Mouse (Mus musculus) intestine, postnatal 0 days (tissue): ENCODE data around the gene Lrrtm3. TPM values are rescaled to one million over a fixed set of nuclear protein-coding genes. Genes with fewer than 3 reads are reported as not detected.

Source experiments
- ATAC-seq: fragments of 200-750 bp; cut with Nextera tagmentation; 2 replicates; pipeline ENCODE4 v1.8.0; 2017; ENCODE audit warnings: mild to moderate bottlenecking, moderate TSS enrichment, moderate library complexity
- H3K27ac ChIP-seq: fragments of 300-500 bp; sonication (generic); 2 replicates; pipeline ENCODE4 v1.5.1; 2014; ENCODE audit warnings: mild to moderate bottlenecking, low read depth, low read length, moderate library complexity
- H3K27me3 ChIP-seq: fragments of 300-500 bp; sonication (generic); replicated peaks from 2 replicates; pipeline ENCODE4 v1.6.1; 2014; ENCODE audit warnings: low read length, mixed read lengths; ENCODE audit not compliant: control insufficient read depth, insufficient read depth
- H3K36me3 ChIP-seq: fragments of 300-500 bp; sonication (generic); 2 replicates; pipeline ENCODE4 v1.6.1; 2014; ENCODE audit warnings: mild to moderate bottlenecking, moderate library complexity; ENCODE audit not compliant: control insufficient read depth, insufficient read depth
- H3K4me1 ChIP-seq: fragments of 300-500 bp; sonication (generic); replicated peaks from 2 replicates; pipeline ENCODE4 v1.6.1; 2014; ENCODE audit warnings: antibody characterized with exemption, low read length, mixed read lengths; ENCODE audit not compliant: control insufficient read depth, insufficient read depth
- H3K4me2 ChIP-seq: fragments of 300-500 bp; sonication (generic); replicated peaks from 2 replicates; pipeline ENCODE4 v1.6.1; 2014; ENCODE audit warnings: low read depth, mild to moderate bottlenecking, moderate library complexity
- H3K4me3 ChIP-seq: fragments of 300-500 bp; sonication (generic); 2 replicates; pipeline ENCODE4 v1.5.1; 2014; ENCODE audit warnings: low read depth, low read length
- H3K9ac ChIP-seq: fragments of 300-500 bp; sonication (generic); 2 replicates; pipeline ENCODE4 v1.6.1; 2014; ENCODE audit warnings: mild to moderate bottlenecking, low read depth, low read length
- H3K9me3 ChIP-seq: fragments of 300-500 bp; sonication (generic); 2 replicates; pipeline ENCODE4 v1.6.1; 2016; ENCODE audit warnings: mixed run types; ENCODE audit not compliant: control insufficient read depth
- CTCF ChIP-seq: sonication (generic); IDR thresholded peaks from 2 replicates; pipeline ENCODE4 v1.5.1; 2016; ENCODE audit warnings: low read depth, mild to moderate bottlenecking, control low read depth, antibody characterized with exemption, moderate library complexity
- WGBS: fragments of 180-500 bp; shearing (Covaris S2); extraction: QIAGEN DNeasy Blood & Tissue Kit; methylation state at CpG from one replicate; pipeline ENCODE4 v1.1.7; 2014; 5-methylcytosine and 5-hydroxymethylcytosine counted together
- polyA plus RNA-seq: library from polyadenylated mRNA; unstranded; fragments of >200 nt; fragmentation: Nextera tagmentation; extraction: Ambion mirVana; gene quantifications from 2 replicates; pipeline ENCODE4 v1.2.1, GENCODE M21; 2015

Gene Lrrtm3
- polyA plus RNA-seq, 1 experiment from 2014 or later: 1.6 TPM

DNA sequence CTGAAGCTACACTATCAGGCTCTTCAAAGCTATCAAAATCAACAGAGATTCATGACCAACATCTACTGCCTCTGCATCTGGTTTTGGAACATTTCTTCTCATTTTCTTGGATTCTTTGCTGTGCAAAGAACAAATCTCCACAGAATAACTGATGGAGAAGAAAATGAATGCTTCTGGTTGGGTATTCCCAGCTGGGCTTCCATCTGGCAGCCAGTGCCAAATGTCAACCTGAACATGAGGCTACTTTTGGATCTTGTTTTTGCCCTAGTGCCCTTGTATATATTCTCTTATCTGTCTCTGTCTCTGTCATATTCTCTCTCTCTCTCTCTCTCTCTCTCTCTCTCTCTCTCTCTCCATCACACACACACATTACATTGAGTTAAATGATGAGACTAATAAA is 59.2 kb downstream of the Lrrtm3 start:
- no peaks in the 10 kb centered on the region for H3K4me1 ChIP-seq
- H3K9me3 ChIP-seq: no peaks in the 10 kb centered on the region
- no peak overlapping the region for H3K4me3 ChIP-seq
- no peak overlapping the region for H3K27ac ChIP-seq
- H3K27me3 ChIP-seq: no peaks in the 10 kb centered on the region
- H3K36me3 ChIP-seq: no peaks in the 10 kb centered on the region
- H3K4me2 ChIP-seq: no peak overlapping the region
- no peak for ATAC-seq
- no peak overlapping the region for H3K9ac ChIP-seq
- TF ChIP-seq CTCF: no peak

- H3K9ac ChIP-seq: no peak overlapping the region
- TF ChIP-seq CTCF: no peak
- no peaks in the 10 kb centered on the region for H3K36me3 ChIP-seq
- no peak overlapping the region for H3K4me2 ChIP-seq
- H3K4me3 ChIP-seq: no peak overlapping the region
- H3K27me3 ChIP-seq: no peaks in the 10 kb centered on the region
- no peaks in the 10 kb centered on the region for H3K4me1 ChIP-seq
- WGBS: 81% methylated on average over 6 of the region's 6 CpGs
- H3K27ac ChIP-seq: no peak overlapping the region
- H3K9me3 ChIP-seq: no peaks in the 10 kb centered on the region
- ATAC-seq: no peak
Measured at GRCm38 (mm10) chr10:64023340-64023739, 66.7 kb downstream of the Lrrtm3 start.

DNA sequence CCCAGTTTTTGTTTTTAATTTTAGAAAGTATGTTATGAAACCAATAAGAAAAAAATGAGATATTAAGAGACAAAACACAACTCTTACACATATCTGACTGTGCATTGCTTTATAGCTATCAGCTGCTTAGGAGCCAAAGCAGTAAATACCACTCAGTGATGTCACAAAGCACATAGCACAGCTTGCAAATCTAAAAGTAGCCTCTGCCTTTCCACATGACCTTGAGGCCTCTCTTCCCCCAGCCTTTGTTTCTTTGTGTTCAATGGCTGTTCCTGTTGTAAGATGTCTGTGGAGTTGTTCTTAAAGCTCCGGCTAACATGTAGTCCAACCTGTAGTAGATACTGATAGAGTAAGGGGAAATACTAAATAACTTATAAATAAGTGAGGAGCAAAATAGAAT is 69.7 kb downstream of the Lrrtm3 start:
- 90% methylated on average over 1 of the region's 1 CpGs for WGBS
- no peak overlapping the region for H3K9ac ChIP-seq
- ATAC-seq: no peak
- H3K27me3 ChIP-seq: no peaks in the 10 kb centered on the region
- no peaks in the 10 kb centered on the region for H3K36me3 ChIP-seq
- H3K27ac ChIP-seq: no peak overlapping the region
- TF ChIP-seq CTCF: no peak
- H3K4me2 ChIP-seq: no peak overlapping the region
- H3K4me3 ChIP-seq: no peak overlapping the region
- H3K9me3 ChIP-seq: no peaks in the 10 kb centered on the region
- no peaks in the 10 kb centered on the region for H3K4me1 ChIP-seq

- no peak overlapping the region for H3K27ac ChIP-seq
- 79% methylated on average over 9 of the region's 9 CpGs for WGBS
- H3K4me1 ChIP-seq: no peaks in the 10 kb centered on the region
- H3K9ac ChIP-seq: no peak overlapping the region
- H3K36me3 ChIP-seq: no peaks in the 10 kb centered on the region
- no peak overlapping the region for H3K4me2 ChIP-seq
- no peak for TF ChIP-seq CTCF
- no peaks in the 10 kb centered on the region for H3K9me3 ChIP-seq
- H3K4me3 ChIP-seq: no peak overlapping the region
- ATAC-seq: no peak
- no peaks in the 10 kb centered on the region for H3K27me3 ChIP-seq
Measured at GRCm38 (mm10) chr10:64001996-64002395, 88.1 kb downstream of the Lrrtm3 start.

GRCm38 (mm10) chr10:64001531-64001930 is 88.5 kb downstream of the Lrrtm3 start:
- H3K4me2 ChIP-seq: no peak overlapping the region
- no peaks in the 10 kb centered on the region for H3K36me3 ChIP-seq
- H3K27me3 ChIP-seq: no peaks in the 10 kb centered on the region
- TF ChIP-seq CTCF: no peak
- H3K9me3 ChIP-seq: no peaks in the 10 kb centered on the region
- no peaks in the 10 kb centered on the region for H3K4me1 ChIP-seq
- ATAC-seq: no peak
- no peak overlapping the region for H3K4me3 ChIP-seq
- no peak overlapping the region for H3K27ac ChIP-seq
- 73% methylated on average over 6 of the region's 6 CpGs for WGBS
- no peak overlapping the region for H3K9ac ChIP-seq

GRCm38 (mm10) chr10:63994251-63994650 is 95.8 kb downstream of the Lrrtm3 start:
- H3K27me3 ChIP-seq: no peaks in the 10 kb centered on the region
- no peak overlapping the region for H3K4me2 ChIP-seq
- H3K36me3 ChIP-seq: no peaks in the 10 kb centered on the region
- WGBS: 86% methylated on average over 5 of the region's 5 CpGs
- no peak overlapping the region for H3K27ac ChIP-seq
- H3K9ac ChIP-seq: no peak overlapping the region
- TF ChIP-seq CTCF: no peak
- H3K4me1 ChIP-seq: no peaks in the 10 kb centered on the region
- ATAC-seq: no peak
- no peaks in the 10 kb centered on the region for H3K9me3 ChIP-seq
- H3K4me3 ChIP-seq: no peak overlapping the region

GRCm38 (mm10) chr10:63985576-63985975 is 104.5 kb downstream of the Lrrtm3 start:
- no peak for ATAC-seq
- no peaks in the 10 kb centered on the region for H3K36me3 ChIP-seq
- no peak overlapping the region for H3K9ac ChIP-seq
- H3K9me3 ChIP-seq: no peaks in the 10 kb centered on the region
- WGBS: 64% methylated on average over 4 of the region's 4 CpGs
- H3K27me3 ChIP-seq: no peaks in the 10 kb centered on the region
- no peak overlapping the region for H3K4me2 ChIP-seq
- H3K4me1 ChIP-seq: no peaks in the 10 kb centered on the region
- no peak overlapping the region for H3K27ac ChIP-seq
- H3K4me3 ChIP-seq: no peak overlapping the region
- TF ChIP-seq CTCF: no peak
